Mouse (Mus musculus) hindbrain, embryonic 11.5 days (tissue): ENCODE data around the gene Saa1. TPM values are rescaled to one million over a fixed set of nuclear protein-coding genes. Genes with fewer than 3 reads are reported as not detected.
A peak's percentile ranks its signal among the peaks of the same experiment; 100 is the strongest.

Experiments
- ATAC-seq: fragments of 200-750 bp; cut with Nextera tagmentation; 2 replicates; pipeline ENCODE4 v1.8.0; 2017; ENCODE audit warnings: mild to moderate bottlenecking, moderate TSS enrichment, moderate library complexity; ENCODE audit not compliant: low FRiP score
- DNase-seq: peaks from one replicate; pipeline ENCODE4 v3.0.0-alpha.2; 2015; ENCODE audit warnings: low spot score
- H3K27ac ChIP-seq: fragments of 300-500 bp; sonication (generic); 2 replicates; pipeline ENCODE4 v1.5.1; 2014; ENCODE audit warnings: mild to moderate bottlenecking, low read depth, low read length
- H3K27me3 ChIP-seq: fragments of 300-500 bp; sonication (generic); 2 replicates; pipeline ENCODE4 v1.6.1; 2014; ENCODE audit warnings: mild to moderate bottlenecking, low read length, moderate library complexity, mixed read lengths; ENCODE audit not compliant: control insufficient read depth, insufficient read depth
- H3K36me3 ChIP-seq: fragments of 300-500 bp; sonication (generic); 2 replicates; pipeline ENCODE4 v1.6.1; 2014; ENCODE audit warnings: mild to moderate bottlenecking, low read length, moderate library complexity, mixed read lengths; ENCODE audit not compliant: control insufficient read depth, insufficient read depth
- H3K4me1 ChIP-seq: fragments of 300-500 bp; sonication (generic); replicated peaks from 2 replicates; pipeline ENCODE4 v1.6.1; 2014; ENCODE audit warnings: low read length, mixed read lengths; ENCODE audit not compliant: control insufficient read depth, insufficient read depth
- H3K4me2 ChIP-seq: fragments of 300-500 bp; sonication (generic); replicated peaks from 2 replicates; pipeline ENCODE4 v1.6.1; 2014; ENCODE audit warnings: mild to moderate bottlenecking, low read depth, low read length
- H3K4me3 ChIP-seq: fragments of 300-500 bp; sonication (generic); 2 replicates; pipeline ENCODE4 v1.5.1; 2014; ENCODE audit warnings: low read depth, low read length
- H3K9ac ChIP-seq: fragments of 300-500 bp; sonication (generic); 2 replicates; pipeline ENCODE4 v1.6.1; 2014; ENCODE audit warnings: low read depth, low read length
- H3K9me3 ChIP-seq: fragments of 300-500 bp; sonication (generic); 2 replicates; pipeline ENCODE4 v1.6.1; 2016; ENCODE audit warnings: low read length; ENCODE audit not compliant: control insufficient read depth
- WGBS: fragments of 180-500 bp; shearing (Covaris S2); extraction: QIAGEN DNeasy Blood & Tissue Kit; methylation state at CpG from one replicate; pipeline ENCODE4 v1.1.7; 2014; 5-methylcytosine and 5-hydroxymethylcytosine counted together
- polyA plus RNA-seq: library from polyadenylated mRNA; unstranded; fragments of >200 nt; fragmentation: Nextera tagmentation; extraction: Ambion mirVana; gene quantifications from 2 replicates; pipeline ENCODE4 v1.2.1, GENCODE M21; 2014

The Saa1 gene
- polyA plus RNA-seq, 1 experiment from 2014 or later, result not detected

GRCm38 (mm10) chr7:46710390-46710844, 32.4 kb downstream of the Saa1 start, which contains the start of gene Saal1:
TSS of gene Saal1 (minus strand) at chr7:46710680.
- H3K4me1 ChIP-seq, result no peaks in the 10 kb centered on the region; the same call in 1 of the 2 replicates
- H3K9ac ChIP-seq, result peak within 1 kb of the TSS; percentile 91
- no peaks in the 10 kb centered on the region for H3K27me3 ChIP-seq
- DNase-seq (peak; percentile 99), ATAC-seq (peak; percentile 97)
- H3K36me3 ChIP-seq, result no peaks in the 10 kb centered on the region
- H3K4me2 ChIP-seq, result peak within 1 kb of the TSS; percentile 50
- under 1% methylated on average over 37 of the region's 38 CpGs for WGBS
- no peaks in the 10 kb centered on the region for H3K9me3 ChIP-seq
- H3K27ac ChIP-seq, result peak within 1 kb of the TSS; percentile 71; the same call in 1 of the 2 replicates
- H3K4me3 ChIP-seq, result peak within 1 kb of the TSS; percentile 90

DNA sequence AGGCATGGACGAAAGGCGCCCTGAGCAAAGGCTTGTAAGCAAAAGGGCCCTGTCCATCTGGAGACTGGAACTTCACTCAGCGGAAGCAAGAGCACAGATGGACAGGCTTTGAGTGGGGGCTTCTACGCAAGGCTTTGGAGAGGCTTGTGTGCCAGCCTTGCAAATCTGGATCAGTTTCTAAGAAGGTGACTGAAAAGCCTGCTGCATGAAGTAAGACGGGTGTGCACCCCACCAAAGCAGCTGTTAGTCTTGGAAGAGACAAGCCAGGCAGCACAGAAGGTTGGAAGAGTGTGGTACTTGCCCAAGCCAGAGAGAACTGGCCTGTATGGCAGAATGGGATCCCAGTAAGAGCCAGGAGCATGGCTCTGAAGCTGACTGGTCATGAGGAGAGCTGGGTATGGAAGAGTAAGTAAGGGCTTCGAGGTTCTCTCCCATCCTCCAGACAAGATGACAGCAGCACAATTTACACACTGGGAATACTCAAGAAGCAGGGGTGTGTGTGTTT, 42.2 kb downstream of the Saa1 start:
- Histone ChIP-seq H3K4me2 (no peak overlapping the region), H3K9ac (no peak overlapping the region), H3K27me3 (no peaks in the 10 kb centered on the region), H3K9me3 (no peaks in the 10 kb centered on the region), H3K27ac (no peak overlapping the region), H3K36me3 (peaks cover 21% of the 10 kb centered on the region; the same call in 1 of the 2 replicates), H3K4me3 (no peak overlapping the region), H3K4me1 (no peaks in the 10 kb centered on the region)
- 94% methylated on average over 6 of the region's 6 CpGs for WGBS
- DNase-seq, result no peak
- no peak for ATAC-seq

- ATAC-seq (no peak), DNase-seq (no peak)
- H3K4me1 ChIP-seq, result no peaks in the 10 kb centered on the region
- H3K36me3 ChIP-seq, result peaks cover 12% of the 10 kb centered on the region
- no peak overlapping the region for H3K4me3 ChIP-seq
- H3K9me3 ChIP-seq, result no peaks in the 10 kb centered on the region
- no peak overlapping the region for H3K9ac ChIP-seq
- WGBS, result 74% methylated on average over 1 of the region's 1 CpGs
- H3K27me3 ChIP-seq, result no peaks in the 10 kb centered on the region
- H3K27ac ChIP-seq, result no peak overlapping the region
- H3K4me2 ChIP-seq, result no peak overlapping the region
These were observed 46.0 kb downstream of the Saa1 start for GRCm38 (mm10) chr7:46696754-46697153.

Other genes with a start within 250 kb of the Saa1 start
- 14.4 and 16.0 TPM in 2 replicates for gene Sergef, start 103.2 kb downstream of the Saa1 start, polyA plus RNA-seq
- gene Tph1, start 70.4 kb downstream of the Saa1 start, polyA plus RNA-seq, result 0.61 TPM in 1 of 2 replicates, not detected in the other
- 41.4 and 44.9 TPM in 2 replicates for gene Saal1, start 32.3 kb downstream of the Saa1 start, polyA plus RNA-seq
- 0.07 and 0.20 TPM in 2 replicates for gene Saa3, start 27.3 kb downstream of the Saa1 start, polyA plus RNA-seq
- gene Saa4, start 10.4 kb downstream of the Saa1 start, polyA plus RNA-seq, result not detected in 2 replicates
- gene Saa2, start 8.8 kb upstream of the Saa1 start, polyA plus RNA-seq, result 0.31 and 0.43 TPM in 2 replicates
- 17.4 and 26.1 TPM in 2 replicates for gene Hps5, start 53.1 kb upstream of the Saa1 start, polyA plus RNA-seq
- 53.5 and 58.0 TPM in 2 replicates for gene Gtf2h1, start 53.1 kb upstream of the Saa1 start, polyA plus RNA-seq
- 1,356 and 1,601 TPM in 2 replicates for gene Ldha, start 98.5 kb upstream of the Saa1 start, polyA plus RNA-seq
- not detected in 2 replicates for gene Ldhc, start 118.2 kb upstream of the Saa1 start, polyA plus RNA-seq
- gene Tsg101, start 177.0 kb upstream of the Saa1 start, polyA plus RNA-seq, result 372 and 380 TPM in 2 replicates
- gene Uevld, start 215.5 kb upstream of the Saa1 start, polyA plus RNA-seq, result 11.3 and 13.1 TPM in 2 replicates
- not detected in 2 replicates for gene Gm9999, start 240.6 kb upstream of the Saa1 start, polyA plus RNA-seq